Mouse (Mus musculus): ENCODE measurements around the gene Prkaa2. TPM values are rescaled to one million over a fixed set of nuclear protein-coding genes. Genes with fewer than 3 reads are reported as not detected.
A peak's percentile ranks its signal among the peaks of the same experiment; 100 is the strongest.

Prkaa2 gene
- polyA plus RNA-seq (2016; fragmentation: Nextera tagmentation; extraction: Ambion mirVana): 1.1 and 1.3 TPM in 2 replicates

DNA sequence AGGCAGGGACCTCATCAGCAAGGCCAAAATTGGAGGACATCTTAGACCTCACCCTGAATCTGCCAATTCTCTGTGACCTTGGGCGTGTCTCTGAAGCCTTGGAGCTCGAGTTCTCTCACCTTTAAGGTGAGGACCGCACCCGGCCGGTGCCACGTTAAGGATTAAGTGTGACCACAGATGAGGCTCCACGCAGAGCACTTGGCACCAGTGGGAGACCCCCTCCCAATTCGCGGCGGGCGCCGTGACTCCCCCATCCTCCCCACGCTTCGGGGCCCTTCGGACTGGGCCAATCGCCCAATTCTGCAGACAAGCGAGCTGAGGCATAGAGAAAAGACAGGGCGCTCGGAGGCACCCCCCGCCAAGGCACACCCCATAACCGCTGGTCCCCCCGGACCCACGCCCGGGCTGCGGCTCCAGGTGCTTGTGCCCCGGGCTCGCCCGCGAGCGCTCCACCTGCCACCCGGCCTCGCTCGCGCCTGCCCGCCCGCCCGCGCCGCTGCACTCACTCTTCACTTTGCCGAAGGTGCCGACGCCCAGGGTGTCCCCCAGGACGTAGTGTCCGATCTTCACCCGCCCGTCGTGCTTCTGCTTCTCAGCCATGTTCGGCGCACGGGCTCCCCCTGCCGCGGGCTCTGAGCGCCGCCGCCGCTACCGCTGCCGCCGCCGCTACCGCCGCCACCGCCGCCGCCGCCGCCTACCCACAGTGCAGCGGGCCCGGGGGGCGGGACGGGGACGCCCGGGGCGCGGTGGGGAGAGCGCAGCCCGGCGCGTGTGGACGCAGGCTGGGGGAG, at the start of gene Prkaa2:
TSS of gene Prkaa2 (minus strand) at position 692 of the 791 bp plus-strand sequence.
- under 1% methylated on average over 80 of the region's 80 CpGs for WGBS
- H3K27ac ChIP-seq (replicated peaks): peak within 1 kb of the TSS; percentile 85

DNA sequence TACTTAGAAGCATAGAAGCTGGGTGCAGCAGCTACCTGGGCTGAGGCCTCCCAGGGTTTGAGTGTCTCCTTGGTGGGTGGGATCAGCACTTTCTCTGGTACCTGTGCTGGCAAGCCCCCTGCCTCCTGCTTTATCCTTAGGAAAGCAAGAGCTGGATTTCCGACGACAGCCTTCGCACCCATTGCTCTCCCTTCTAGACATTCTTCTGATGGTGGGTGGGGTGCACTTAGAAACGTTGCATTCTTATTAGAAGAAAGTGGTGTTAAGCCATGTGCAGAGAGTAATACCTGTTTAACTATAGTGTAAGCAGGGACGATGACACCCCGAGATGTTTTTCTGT, 49.8 kb upstream of the Prkaa2 start:
- H3K27me3 ChIP-seq (replicated peaks; ENCODE audit: low read depth, poor library complexity, severe bottlenecking): peaks cover 6% of the 10 kb centered on the region; the same call in 1 of the 2 replicates
- no peaks in the 10 kb centered on the region for H3K9me3 ChIP-seq
- WGBS: 23% methylated on average over 6 of the region's 6 CpGs
- H3K4me3 ChIP-seq: peak overlapping the region; percentile 95
- H3K36me3 ChIP-seq (replicated peaks): peaks cover 35% of the 10 kb centered on the region
- H3K27ac ChIP-seq (replicated peaks): peak overlapping the region; percentile 97
- no peak for DNase-seq (ENCODE audit: low spot score)
- peaks cover 61% of the 10 kb centered on the region for H3K4me1 ChIP-seq

More for the DNA sequence above, at the start of gene Prkaa2:
- peak; percentile 79 for DNase-seq (ENCODE audit: low spot score)
- H3K9me3 ChIP-seq: no peaks in the 10 kb centered on the region
- peaks cover 21% of the 10 kb centered on the region for H3K4me1 ChIP-seq
- peak within 1 kb of the TSS; percentile 82 for H3K4me3 ChIP-seq
- no peaks in the 10 kb centered on the region for H3K36me3 ChIP-seq (replicated peaks)
- peaks cover 41% of the 10 kb centered on the region for H3K27me3 ChIP-seq (replicated peaks; ENCODE audit: low read depth, poor library complexity, severe bottlenecking)

DNA sequence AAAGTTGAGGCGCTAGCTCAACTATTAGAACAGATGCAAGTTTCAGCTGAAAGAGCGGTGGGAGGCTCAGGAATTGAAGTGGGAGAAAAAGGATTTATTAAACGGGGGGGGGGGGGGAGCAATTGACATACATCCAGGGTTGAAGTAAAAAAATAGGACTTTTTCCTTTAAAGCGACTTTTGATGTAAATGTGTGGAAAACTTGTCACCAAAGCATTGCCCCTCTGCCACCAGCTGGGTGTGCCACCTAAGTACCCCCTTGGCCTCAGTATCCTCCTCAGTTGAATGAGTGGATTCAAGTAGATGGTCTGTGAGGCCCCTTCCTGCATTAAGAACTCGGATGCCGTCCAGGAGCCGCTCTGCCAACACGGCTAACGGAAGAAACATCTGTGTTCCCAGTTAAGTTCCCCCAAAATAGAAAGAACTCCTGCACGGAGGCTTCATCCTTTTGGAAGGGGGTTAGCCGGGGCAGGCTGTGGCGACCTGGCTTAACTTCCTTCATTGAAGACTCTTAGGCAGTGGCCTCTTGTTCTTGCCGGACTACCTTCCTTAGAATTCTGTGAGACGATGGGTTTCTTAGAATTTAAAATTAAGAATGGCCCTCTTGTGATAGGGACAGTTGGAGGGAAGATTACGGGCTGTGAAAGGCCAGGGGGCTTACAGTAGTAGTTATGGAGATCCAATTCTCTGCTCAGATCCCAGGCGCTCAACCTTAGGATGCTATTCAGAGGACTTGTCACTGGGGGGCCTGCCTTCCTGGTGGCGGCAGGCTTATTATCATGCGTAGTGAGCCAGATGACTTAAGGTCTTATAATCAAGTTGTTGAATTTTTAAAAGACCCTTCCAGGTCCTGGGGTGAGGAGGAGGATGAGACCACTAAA, 49.2 kb upstream of the Prkaa2 start:
- WGBS: 1% methylated on average over 18 of the region's 18 CpGs
- peak; percentile 45 for DNase-seq (ENCODE audit: low spot score)
- peaks cover 6% of the 10 kb centered on the region; the same call in 1 of the 2 replicates for H3K27me3 ChIP-seq (replicated peaks; ENCODE audit: low read depth, poor library complexity, severe bottlenecking)
- H3K9me3 ChIP-seq: no peaks in the 10 kb centered on the region
- peak overlapping the region; percentile 97 for H3K27ac ChIP-seq (replicated peaks)
- peaks cover 56% of the 10 kb centered on the region for H3K4me1 ChIP-seq
- peak overlapping the region; percentile 95 for H3K4me3 ChIP-seq
- H3K36me3 ChIP-seq (replicated peaks): peaks cover 33% of the 10 kb centered on the region

DNA sequence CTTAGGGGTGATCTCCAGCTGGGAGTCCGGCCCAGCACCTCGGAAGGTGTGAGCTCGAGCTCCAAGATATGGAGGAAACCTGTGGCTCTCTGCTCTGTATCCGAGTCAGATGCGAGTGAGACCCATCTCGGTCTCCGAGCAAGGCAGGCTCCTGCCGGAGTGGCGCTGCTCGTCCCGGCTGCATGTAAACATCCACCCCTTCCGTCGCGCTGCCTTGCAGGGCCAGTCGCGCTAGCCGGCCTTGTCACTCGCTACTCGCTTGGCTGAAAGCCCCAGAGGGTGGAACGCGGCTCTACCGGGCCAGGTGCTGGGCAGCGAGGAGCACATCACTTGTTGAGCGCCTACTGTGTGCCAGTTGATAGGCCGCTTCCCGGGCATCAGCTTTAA, 48.5 kb upstream of the Prkaa2 start:
- H3K4me1 ChIP-seq: peaks cover 49% of the 10 kb centered on the region
- H3K27me3 ChIP-seq (replicated peaks; ENCODE audit: low read depth, poor library complexity, severe bottlenecking): peaks cover 6% of the 10 kb centered on the region; the same call in 1 of the 2 replicates
- WGBS: under 1% methylated on average over 26 of the region's 26 CpGs
- peak overlapping the region; percentile 97 for H3K27ac ChIP-seq (replicated peaks)
- H3K9me3 ChIP-seq: no peaks in the 10 kb centered on the region
- peak overlapping the region; percentile 95 for H3K4me3 ChIP-seq
- H3K36me3 ChIP-seq (replicated peaks): peaks cover 29% of the 10 kb centered on the region
- DNase-seq (ENCODE audit: low spot score): peak; percentile 84

DNA sequence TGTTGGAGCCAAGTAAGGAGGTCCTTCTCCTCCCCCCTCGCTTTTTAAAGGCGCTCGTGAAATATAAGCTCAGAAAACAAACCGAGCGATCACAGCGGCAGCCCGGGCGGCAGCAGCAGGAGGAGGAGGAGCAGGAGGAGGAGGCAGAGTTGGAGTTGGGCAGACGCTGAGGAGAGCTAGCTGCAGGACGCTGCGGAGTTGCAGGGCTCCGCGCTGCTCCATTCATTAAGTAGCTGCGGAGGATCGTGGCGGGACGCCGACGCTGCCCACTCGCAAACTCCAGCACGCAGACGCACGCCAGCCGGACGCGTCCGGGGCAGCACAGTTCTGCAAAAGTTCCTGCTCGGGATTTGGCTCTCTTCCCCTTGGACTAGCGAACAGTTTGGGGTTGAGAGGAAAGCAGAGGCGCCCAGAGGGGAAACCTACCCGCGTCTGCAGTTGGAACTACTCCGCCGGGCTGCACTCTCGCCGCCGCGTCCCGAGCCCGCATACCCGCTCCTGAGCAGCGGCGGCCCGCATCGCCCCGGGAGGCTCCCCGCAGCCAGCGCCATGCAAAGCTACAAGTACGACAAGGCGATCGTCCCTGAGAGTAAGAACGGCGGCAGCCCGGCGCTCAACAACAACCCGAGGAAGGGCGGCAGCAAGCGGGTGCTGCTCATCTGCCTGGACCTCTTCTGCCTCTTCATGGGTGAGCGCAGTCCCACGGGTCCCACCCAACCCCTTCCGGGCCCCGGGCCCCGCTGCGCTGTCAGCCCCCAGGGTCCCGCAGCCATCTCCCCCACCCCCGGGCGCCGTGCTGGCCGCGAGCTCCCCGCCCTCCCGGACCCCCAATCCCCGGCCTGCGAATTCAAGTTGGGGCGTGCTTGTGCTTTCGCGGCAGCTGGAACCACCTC, 47.8 kb upstream of the Prkaa2 start, which contains the start of gene Plpp3:
TSS of gene Plpp3 (plus strand) at position 72 of the 893 bp plus-strand sequence.
- WGBS: under 1% methylated on average over 77 of the region's 77 CpGs
- H3K9me3 ChIP-seq: no peaks in the 10 kb centered on the region
- peaks cover 43% of the 10 kb centered on the region for H3K4me1 ChIP-seq

DNA sequence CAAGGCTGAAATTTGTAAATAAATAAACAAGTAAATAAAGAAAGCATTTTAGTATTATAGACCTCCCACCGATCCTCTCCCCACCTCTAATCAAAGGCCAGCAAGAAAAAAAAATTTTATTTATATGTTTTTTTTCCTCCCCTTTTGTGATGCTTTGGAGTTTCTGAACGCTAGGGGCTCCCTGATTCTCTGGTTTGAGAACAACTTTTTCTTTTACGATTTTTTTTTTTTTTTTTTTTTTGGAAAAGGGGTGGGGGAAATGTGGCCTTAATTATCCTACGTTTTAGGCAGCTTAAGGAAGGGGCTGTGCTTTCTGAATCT, 47.2 kb upstream of the Prkaa2 start:
- 2% methylated on average over 4 of the region's 4 CpGs for WGBS
- no peaks in the 10 kb centered on the region for H3K9me3 ChIP-seq
- peaks cover 17% of the 10 kb centered on the region for H3K36me3 ChIP-seq (replicated peaks)
- H3K27me3 ChIP-seq (replicated peaks; ENCODE audit: low read depth, poor library complexity, severe bottlenecking): peaks cover 6% of the 10 kb centered on the region; the same call in 1 of the 2 replicates
- H3K27ac ChIP-seq (replicated peaks): peak overlapping the region; percentile 97
- peak overlapping the region; percentile 95 for H3K4me3 ChIP-seq
- peaks cover 42% of the 10 kb centered on the region for H3K4me1 ChIP-seq
- DNase-seq (ENCODE audit: low spot score): no peak

More for the DNA sequence above, 47.8 kb upstream of the Prkaa2 start, which contains the start of gene Plpp3:
- peaks cover 6% of the 10 kb centered on the region; the same call in 1 of the 2 replicates for H3K27me3 ChIP-seq (replicated peaks; ENCODE audit: low read depth, poor library complexity, severe bottlenecking)
- peaks cover 23% of the 10 kb centered on the region for H3K36me3 ChIP-seq (replicated peaks)
- peak within 1 kb of the TSS; percentile 95 for H3K4me3 ChIP-seq
- H3K27ac ChIP-seq (replicated peaks): peak within 1 kb of the TSS; percentile 97
- peak; percentile 92 for DNase-seq (ENCODE audit: low spot score)

DNA sequence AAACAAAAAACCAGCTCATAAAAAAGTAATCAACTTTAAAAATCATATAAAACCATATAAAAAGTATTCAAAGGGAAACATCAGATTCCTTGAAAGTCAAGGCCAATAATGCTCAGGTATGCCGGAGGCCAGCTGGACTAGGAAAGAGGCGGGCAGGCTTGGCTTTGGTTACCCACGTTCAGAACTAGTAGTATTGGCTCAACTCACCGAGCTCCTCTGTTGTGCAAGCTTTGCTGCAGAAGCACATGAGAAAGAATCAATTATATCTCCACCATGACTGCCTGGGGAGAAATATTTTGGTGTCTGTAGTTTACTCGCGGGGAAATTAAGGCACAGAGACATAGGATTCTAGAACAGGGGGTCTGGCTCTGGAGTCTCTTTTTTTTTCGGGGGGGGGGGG, 46.6 kb upstream of the Prkaa2 start:
- peak overlapping the region; percentile 97 for H3K27ac ChIP-seq (replicated peaks)

DNA sequence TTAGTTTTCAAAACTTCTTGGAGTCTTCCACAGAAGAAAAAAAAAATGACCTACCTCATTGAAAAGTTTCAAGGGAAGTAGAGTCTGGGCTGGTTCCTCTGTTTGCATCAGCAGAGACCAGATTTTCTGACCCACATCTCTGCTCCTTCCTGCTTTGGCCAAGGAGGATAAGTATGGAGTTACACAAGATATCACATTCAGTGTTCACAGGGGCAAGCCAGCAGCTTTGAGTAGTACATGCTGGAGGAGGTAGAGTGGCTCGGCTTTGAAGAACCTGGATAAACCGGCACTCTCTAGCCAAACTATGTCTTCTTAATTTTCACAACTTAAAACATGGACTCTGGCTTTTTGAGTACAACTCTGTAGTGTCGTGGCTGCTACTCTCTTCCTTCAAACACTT, 43.5 kb upstream of the Prkaa2 start:
- H3K4me3 ChIP-seq: no peak overlapping the region
- H3K27ac ChIP-seq (replicated peaks): no peak overlapping the region
- peaks cover 12% of the 10 kb centered on the region for H3K4me1 ChIP-seq
- 83% methylated on average over 3 of the region's 3 CpGs for WGBS
- peaks cover 6% of the 10 kb centered on the region; the same call in 1 of the 2 replicates for H3K27me3 ChIP-seq (replicated peaks; ENCODE audit: low read depth, poor library complexity, severe bottlenecking)
- DNase-seq (ENCODE audit: low spot score): no peak
- H3K9me3 ChIP-seq: no peaks in the 10 kb centered on the region
- H3K36me3 ChIP-seq (replicated peaks): no peaks in the 10 kb centered on the region

More for the DNA sequence above, 46.6 kb upstream of the Prkaa2 start:
- Histone ChIP-seq H3K36me3 (replicated peaks) (peaks cover 11% of the 10 kb centered on the region), H3K4me1 (peaks cover 36% of the 10 kb centered on the region), H3K4me3 (peak overlapping the region; percentile 95; the same call in 1 of the 2 replicates), H3K27me3 (replicated peaks; ENCODE audit: low read depth, poor library complexity, severe bottlenecking) (peaks cover 6% of the 10 kb centered on the region; the same call in 1 of the 2 replicates), H3K9me3 (no peaks in the 10 kb centered on the region)
- no peak for DNase-seq (ENCODE audit: low spot score)
- WGBS: 80% methylated on average over 7 of the region's 7 CpGs

DNA sequence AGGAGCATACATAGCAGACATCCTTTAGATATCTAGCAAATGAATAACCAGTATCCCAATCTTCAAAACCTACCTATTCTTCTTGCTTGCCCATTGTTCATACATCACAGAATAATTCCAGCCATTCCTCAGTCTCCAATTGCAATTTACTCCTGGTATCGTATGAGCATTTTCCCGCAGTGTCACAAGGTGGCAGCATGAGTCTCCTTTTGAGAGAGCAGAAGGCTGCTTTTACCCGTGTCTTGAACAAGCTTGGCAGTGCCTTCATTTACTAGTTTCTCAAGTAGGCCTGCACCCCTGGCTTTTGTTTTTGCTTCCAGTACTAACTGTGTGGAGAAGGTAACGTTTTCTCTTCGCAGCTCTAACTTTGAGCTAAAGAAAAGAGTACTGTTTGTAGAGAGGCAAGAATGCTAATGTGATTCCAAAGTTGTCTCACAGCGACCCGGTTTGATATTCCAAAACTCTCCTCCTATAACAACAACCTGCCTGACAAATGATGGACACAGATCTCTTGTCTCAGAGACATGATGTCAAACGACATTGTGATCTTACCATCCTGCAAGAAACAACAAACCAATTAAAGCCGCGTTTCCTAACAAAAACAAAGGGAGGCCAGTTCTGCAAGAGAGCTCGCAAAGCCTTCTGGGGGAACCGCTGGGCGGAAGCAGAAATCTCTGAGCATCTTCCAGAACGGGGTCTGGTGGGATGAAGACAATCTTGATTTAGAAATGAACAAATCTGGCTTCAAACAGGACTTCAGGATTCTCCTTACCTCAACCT, 42.4 kb upstream of the Prkaa2 start:
- H3K27ac ChIP-seq (replicated peaks): peak overlapping the region; percentile 61
- 33% methylated on average over 14 of the region's 14 CpGs for WGBS
- no peak overlapping the region for H3K4me3 ChIP-seq
- no peaks in the 10 kb centered on the region for H3K9me3 ChIP-seq
- peak; percentile 75 for DNase-seq (ENCODE audit: low spot score)
- H3K4me1 ChIP-seq: peaks cover 12% of the 10 kb centered on the region
- no peaks in the 10 kb centered on the region for H3K36me3 ChIP-seq (replicated peaks)
- peaks cover 6% of the 10 kb centered on the region; the same call in 1 of the 2 replicates for H3K27me3 ChIP-seq (replicated peaks; ENCODE audit: low read depth, poor library complexity, severe bottlenecking)

DNA sequence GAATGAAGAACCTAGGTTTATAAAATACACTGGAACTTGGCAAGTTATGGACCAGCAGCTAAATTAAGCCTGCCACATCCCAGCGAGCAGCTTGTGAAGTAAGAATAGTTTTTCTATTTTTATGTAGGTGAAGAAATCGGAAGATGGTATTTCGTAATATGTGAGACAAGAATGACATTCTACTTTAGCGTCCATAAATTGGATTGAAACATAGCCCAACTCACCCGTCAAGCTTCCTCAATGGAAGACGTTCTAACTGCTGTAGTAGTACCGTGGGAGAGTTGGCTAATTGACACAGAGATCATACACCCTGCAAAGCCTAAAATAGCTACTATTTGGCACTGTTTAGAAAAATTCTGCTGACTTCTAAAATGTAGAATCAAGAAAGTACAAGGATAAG, 39.8 kb upstream of the Prkaa2 start:
- H3K9me3 ChIP-seq: no peaks in the 10 kb centered on the region
- no peaks in the 10 kb centered on the region for H3K36me3 ChIP-seq (replicated peaks)
- no peak overlapping the region for H3K4me3 ChIP-seq
- 92% methylated on average over 7 of the region's 7 CpGs for WGBS
- 0 out of 2 replicates have a peak, but pooled peaks cover under 1% of the 10 kb centered on the region for H3K27me3 ChIP-seq (replicated peaks; ENCODE audit: low read depth, poor library complexity, severe bottlenecking)
- peaks cover 6% of the 10 kb centered on the region; the same call in 1 of the 2 replicates for H3K4me1 ChIP-seq
- DNase-seq (ENCODE audit: low spot score): no peak
- H3K27ac ChIP-seq (replicated peaks): no peak overlapping the region
